Mouse (Mus musculus): ENCODE measurements around the gene Smad5. TPM values are rescaled to one million over a fixed set of nuclear protein-coding genes. Genes with fewer than 3 reads are reported as not detected.

Gene Smad5
- total RNA-seq, 2 experiments from 2014 or later: 36.0 to 41.9 TPM

Other genes with a start within 250 kb of the Smad5 start
- not detected for gene Il9, start 220.8 kb upstream of the Smad5 start, total RNA-seq (2021)
- gene Fbxl21, start 180.5 kb upstream of the Smad5 start, total RNA-seq (2021): 1 to 10 TPM; 4.4 to 5.8 TPM
- gene Lect2, start 154.5 kb upstream of the Smad5 start, total RNA-seq (2021): not detected
- gene Tgfbi, start 93.5 kb upstream of the Smad5 start, total RNA-seq (2021): 1 to 10 TPM; 4.1 to 4.2 TPM
- gene Gm45623, start 50.8 kb downstream of the Smad5 start, total RNA-seq (2021): 1 to 10 TPM; 2.4 to 2.9 TPM
- gene Trpc7, start 193.0 kb downstream of the Smad5 start, total RNA-seq (2021): 1 to 10 TPM; 5.3 to 5.8 TPM

Measured in left cerebral cortex, postnatal 4 days (tissue).